Mouse (Mus musculus) fat pad, adult 2 months (tissue): Measurements from ENCODE around the gene Olr1.
"Not testable (repeated sequence)": the region's sequence is repeated elsewhere in the genome, so short reads cannot be mapped to it uniquely, and the experiment has no call there.

Source experiments
- DNase-seq: peaks from one replicate; pipeline ENCODE4 v3.0.0-alpha.2; 2011; ENCODE audit warnings: low read depth, low spot score; ENCODE audit errors: extremely low read depth

Olr1 gene

GRCm38 (mm10) chr6:129512868-129513267 is 5.9 kb upstream of the Olr1 start:
- DNase-seq: no peak

GRCm38 (mm10) chr6:129512367-129512766 is 5.4 kb upstream of the Olr1 start, which contains the start of gene Tmem52b:
TSS of gene Tmem52b (plus strand) at chr6:129512555.
- no peak for DNase-seq

DNA sequence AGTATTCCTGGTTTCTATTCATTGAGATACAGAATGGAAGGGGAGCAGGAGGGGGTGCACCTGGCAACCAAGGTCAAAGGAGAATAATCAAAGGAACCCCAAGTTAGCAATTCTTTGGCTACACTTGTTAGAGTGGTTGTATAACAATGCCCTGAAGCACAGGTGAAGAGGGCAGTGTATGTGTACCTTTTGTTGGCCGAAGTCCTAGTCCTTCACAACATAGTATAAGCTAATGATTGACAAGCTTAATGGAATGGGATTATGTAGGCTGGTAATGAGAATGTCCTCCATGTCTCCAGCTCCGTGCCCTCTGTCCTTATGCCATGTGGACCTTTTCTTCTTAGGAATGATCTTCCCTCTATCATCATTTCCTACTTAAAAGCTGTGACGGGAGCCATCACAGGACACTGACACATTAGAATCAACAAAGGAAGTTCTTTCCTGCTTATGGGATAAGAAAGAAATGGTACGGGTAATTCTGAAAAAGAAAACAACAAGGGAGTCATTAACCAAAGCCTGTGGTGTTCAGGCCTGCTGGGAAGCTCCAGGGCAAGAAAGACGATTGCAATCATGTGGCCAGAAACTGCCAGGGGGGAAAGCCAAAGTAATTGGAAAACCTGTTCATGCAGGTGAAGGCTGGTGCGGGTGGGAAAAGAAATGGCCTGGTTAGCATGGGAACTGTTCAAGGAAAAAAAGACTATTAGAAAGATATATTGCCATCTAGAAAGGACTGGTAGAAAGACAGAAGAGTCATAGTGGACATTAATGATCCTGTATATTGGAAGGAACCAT is 3.4 kb upstream of the Olr1 start:
- no peak for DNase-seq

GRCm38 (mm10) chr6:129503471-129503870 is 3.5 kb downstream of the Olr1 start:
- no peak for DNase-seq

- not testable (repeated sequence) for DNase-seq
Observed at GRCm38 (mm10) chr6:129499516-129499915, 7.4 kb downstream of the Olr1 start.

DNA sequence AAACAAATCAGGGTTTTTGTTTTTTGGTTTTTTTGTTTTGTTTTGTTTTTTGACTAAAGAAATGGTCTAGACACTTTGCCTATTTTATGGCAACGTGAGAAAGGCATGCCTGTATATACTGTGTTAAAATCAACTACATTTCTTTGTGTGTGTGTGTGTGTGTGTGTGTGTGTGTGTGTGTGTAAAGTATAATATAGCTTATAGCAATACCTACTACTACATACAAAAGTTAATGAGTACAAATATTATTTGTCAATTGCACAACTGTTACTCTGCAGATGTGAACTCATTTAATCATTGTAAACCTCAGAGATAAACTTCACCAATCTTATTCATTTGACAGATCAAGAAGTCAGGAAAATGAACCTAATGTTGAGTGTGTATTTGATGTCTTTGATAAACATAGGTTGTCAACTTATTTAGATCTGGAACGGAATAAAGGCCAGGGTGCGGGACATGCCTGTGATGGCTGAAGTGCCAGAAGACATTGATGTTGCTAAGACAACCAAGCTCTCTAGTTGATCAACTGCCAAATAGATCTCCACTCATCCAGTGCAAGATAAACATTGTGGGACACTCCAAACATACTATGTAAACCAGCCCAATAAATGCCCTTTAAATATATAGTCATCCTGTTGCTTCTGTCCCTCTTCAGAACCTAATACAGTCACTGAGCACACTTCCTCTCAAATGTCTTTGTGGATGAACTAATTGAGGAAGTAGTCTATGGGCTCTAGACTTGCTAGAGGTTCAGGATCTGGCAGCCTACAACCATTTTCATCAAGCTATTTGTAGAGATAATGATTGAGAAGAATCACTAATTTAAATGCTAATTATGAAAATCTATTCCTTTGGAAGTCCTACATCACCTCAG is 9.4 kb downstream of the Olr1 start:
- DNase-seq: no peak

DNA sequence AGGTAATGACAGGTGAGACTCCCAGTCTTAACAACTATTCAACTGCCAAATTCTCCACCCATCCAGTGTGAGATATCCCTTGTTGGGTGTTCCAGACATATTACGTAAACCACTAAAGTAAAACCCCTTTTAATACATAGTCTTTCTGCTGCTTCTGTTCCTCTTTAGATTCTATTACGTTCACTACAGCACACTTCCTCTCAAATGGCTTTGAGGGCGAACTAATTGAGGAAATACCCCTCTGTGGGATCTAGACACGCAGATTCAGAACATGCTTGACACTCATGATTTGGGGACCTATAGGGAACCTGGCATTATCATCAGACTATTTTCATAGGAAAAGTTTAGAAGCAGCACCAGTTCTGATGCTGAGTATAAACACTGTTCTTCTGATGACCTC is 12.0 kb downstream of the Olr1 start:
- no peak for DNase-seq

GRCm38 (mm10) chr6:129480089-129480958 is 26.6 kb downstream of the Olr1 start:
- no peak for DNase-seq

GRCm38 (mm10) chr6:129476404-129477126 is 30.4 kb downstream of the Olr1 start:
- no peak for DNase-seq

- no peak for DNase-seq
Observed at GRCm38 (mm10) chr6:129472627-129473026, 34.3 kb downstream of the Olr1 start.

DNA sequence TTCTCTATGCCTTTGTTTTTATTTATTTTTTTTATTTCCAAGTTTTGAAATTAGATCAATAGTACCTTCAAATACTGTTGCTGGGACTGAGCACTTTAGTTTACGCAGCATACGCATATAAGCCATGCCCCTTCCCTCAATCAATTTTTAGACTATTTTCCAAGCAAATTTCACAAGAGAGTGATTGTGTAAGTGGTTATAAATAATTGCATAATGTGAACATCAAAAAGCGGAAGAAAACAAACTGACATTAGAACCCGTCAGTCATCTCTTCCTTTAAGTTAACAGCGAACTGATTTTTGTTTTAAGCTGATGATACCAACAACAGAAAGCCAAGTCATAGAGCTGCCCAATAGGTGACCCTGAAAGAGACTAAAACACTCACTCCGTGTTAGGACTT is 35.6 kb downstream of the Olr1 start:
- no peak for DNase-seq

DNA sequence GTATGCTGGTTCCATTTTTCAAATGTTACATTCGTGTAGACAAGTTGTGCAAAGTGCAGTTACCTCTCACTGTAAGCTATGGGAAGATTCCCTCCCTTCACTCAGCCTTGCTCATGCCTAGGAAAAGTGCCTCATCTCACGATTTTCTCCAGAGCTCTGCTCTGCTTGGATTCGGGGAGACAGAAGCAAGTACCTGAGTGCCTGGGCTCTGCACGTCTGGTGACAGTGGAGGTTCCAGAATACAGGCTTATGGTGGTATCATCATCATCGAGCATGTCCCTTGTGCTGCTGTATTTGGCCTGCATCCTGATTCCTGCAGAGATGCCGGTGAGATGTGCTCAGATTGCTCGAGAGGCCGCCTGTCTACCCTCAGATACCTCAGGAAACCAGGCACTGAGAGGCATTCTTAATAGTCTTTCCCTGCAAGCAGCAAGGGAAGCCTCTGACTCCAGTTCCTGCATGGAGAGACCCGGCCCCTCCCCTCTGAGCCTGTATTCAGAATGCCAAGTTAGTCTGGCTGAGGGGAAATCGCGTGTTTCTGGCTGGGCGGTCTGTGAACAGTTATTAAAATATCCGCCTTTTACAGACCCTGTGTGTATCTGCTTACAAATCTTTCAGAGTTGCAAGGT is 55.4 kb downstream of the Olr1 start, which contains the start of gene Clec1a:
Clec1a (minus strand) TSS at position 590 of the 629 bp plus-strand sequence.
- no peak for DNase-seq

GRCm38 (mm10) chr6:129449743-129450142 is 57.2 kb downstream of the Olr1 start:
- DNase-seq: no peak

- DNase-seq: no peak
Observed at GRCm38 (mm10) chr6:129438033-129438432, 68.9 kb downstream of the Olr1 start.

GRCm38 (mm10) chr6:129436025-129436424 is 70.9 kb downstream of the Olr1 start:
- no peak for DNase-seq
